Mouse (Mus musculus): ENCODE measurements around the gene Ppil4.

Gene Ppil4

DNA sequence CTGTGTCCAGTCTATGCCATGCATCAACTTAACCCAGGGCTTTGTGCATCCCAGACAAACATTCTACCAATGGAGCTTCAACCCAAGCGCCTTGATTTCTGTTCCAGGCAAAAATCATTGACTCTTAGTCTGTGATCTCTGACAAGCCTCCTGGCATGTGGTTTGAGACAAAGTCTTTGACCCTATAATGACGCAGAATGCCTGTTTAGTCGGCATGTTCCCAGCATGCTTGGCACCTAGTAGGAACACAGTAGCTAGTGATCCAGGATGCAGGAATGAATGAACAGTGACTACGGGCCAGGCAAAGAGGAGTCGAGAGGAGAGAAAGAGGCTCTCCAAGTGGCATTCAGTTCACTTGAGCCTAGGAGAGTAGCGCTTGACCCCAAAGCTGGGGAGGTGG, 70.7 kb downstream of the Ppil4 start:
- no peak for DNase-seq

GRCm38 (mm10) chr10:7864184-7864583, 71.5 kb downstream of the Ppil4 start:
- no peak for DNase-seq

- DNase-seq, result no peak
Observed at GRCm38 (mm10) chr10:7864806-7865205, 72.1 kb downstream of the Ppil4 start.

- peak; percentile 48 to 66 for DNase-seq
Observed at GRCm38 (mm10) chr10:7866762-7867665, 74.3 kb downstream of the Ppil4 start.

DNA sequence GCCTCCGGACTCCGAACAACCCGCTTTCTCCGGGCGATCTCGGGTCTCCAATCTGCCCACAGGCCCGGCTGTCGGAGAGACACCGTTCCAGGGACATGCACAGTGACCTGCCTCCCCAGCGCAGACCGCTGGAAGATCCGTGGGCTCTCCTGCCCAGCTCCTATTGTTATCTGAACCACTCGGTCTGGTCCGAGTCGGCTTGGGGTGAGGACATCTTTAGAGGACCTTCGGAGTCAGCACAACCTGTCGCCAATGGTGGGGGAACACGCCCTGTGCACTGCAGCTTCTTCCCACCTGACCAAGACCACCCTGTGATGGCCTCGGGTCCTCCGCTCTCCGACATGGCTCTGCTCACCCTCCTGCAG, 75.0 kb downstream of the Ppil4 start:
- DNase-seq, result no peak

GRCm38 (mm10) chr10:7869746-7870145, 77.1 kb downstream of the Ppil4 start:
- DNase-seq, result no peak

- peak in 1 of 2 experiments; percentile 34 for DNase-seq
Observed at GRCm38 (mm10) chr10:7870571-7871315, 78.1 kb downstream of the Ppil4 start.

DNA sequence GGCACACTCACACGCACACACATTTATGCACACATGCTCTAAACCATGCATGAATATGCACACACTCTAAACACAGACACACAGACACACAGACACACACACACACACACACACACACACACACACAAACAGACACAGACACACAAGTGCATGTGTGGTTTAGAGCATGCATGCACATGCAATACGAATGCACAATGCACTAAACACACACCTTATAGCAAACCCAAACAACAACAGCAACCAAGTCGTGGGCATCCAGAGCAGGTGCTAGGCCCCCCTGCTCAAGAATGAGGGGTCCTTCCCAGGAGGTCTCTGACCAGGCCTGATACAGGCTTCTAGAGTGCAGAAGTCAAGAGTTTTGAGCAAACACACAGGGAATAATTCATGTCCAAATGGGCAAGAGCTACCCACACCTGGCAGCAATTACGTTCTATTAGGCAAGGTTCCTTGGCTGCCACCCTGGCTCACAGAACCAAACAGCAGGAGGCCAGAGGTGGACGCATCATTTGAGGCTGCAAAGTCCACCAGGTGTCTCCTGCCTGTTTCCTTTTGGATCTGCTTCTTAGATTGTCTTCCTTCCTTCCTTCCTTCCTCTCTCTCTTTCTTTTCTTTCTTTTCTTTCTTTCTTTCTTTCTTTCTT, 78.8 kb downstream of the Ppil4 start:
- no peak for DNase-seq

Measured in cerebellum, postnatal 25 days (tissue).